Mouse (Mus musculus) skeletal muscle tissue, postnatal 0 days (tissue): ENCODE data around the gene Grin1. TPM values are rescaled to one million over a fixed set of nuclear protein-coding genes. Genes with fewer than 3 reads are reported as not detected.

Experiments used
- polyA plus RNA-seq: library from polyadenylated mRNA; unstranded; fragments of >200 nt; fragmentation: Nextera tagmentation; extraction: Ambion mirVana; gene quantifications from 2 replicates; pipeline ENCODE4 v1.2.1, GENCODE M21; 2015

Grin1 gene
- not detected in 2 replicates for polyA plus RNA-seq

DNA sequence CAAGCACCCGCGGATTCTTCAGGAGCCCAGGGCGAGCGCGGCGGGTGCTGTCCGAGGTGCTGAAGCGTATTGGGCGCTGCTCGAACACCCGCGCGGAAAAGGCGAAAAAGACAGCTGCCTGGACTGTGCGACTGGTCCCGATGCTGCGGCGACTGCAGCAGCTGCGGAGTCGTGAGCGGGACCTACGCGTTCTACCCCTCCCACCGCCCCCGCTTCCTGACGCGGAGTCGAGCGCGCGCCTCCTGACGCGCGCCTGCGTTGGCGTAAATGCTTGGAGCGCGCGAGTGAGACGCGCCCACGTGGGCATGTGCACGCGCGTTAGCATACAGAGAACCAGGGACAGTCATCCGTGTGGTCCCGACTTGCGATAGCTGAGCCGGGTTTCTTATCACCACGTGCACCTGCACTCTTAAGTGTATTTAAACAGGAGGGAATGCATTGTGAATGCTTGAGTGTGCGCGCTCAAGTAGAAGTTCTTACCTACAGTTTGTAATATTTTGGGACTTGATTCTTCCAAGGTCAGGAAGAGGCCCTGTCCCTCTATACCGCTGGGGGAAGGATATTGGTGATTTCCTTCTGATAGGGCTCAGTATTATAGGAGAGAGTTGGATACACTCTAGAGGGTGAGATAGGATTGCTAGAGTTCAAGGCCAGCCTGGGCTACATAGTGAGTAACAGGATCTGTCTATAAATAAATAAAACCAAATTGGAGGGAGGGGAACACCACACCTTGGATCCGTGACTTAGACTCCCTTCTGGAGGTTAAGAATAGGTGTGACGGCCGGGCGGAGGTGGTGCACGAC is at the start of gene Grin1:
Gene Grin1 (minus strand): TSS at position 217 of the 803 bp plus-strand sequence.

GRCm38 (mm10) chr2:25365091-25365761 is 46.2 kb upstream of the Grin1 start, which contains the start of gene Uap1l1:
Gene Uap1l1 (minus strand): TSS chr2:25365682.

DNA sequence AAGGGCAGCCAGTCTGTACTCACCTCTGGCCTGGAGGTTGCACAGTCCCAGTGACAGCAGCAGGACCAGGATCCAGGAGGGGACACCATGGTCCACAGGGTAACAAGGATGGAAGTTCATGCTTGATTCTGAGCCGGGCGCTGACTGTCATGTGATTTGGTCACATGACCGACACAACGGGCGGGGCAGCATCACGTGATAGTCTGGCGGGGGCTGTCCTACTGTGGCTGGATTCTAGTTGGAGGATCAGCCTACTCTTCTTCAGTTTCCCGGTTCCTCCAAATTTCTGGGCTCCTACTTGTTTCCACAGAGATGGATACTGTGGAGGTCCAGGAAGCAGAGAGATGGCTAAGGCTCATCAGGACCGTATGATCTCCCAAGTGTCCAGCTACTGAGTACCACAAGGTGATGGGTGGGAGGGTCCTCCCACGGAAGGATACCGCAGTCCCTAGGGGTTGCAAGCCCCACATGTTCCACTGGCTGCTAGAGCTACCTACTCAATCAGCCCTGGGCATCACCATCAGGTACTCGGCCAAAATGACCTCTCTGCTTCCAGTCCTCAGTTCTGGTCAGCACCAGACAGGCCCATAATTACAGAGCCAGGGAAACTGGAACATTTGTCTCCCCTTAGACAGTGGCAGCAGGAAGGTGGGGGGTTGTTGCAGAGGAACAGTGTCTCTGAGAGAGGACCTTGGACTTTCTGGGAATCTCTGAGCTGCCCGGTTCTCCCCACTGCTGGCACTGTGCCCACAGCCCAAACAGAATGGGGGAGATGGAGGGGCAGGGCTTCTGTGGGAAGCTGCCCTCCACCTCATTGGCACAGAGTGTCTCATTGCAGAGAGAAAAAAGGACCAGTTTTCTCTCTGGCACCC is 37.5 kb upstream of the Grin1 start, which contains the start of gene Dpp7:
Gene Dpp7 (minus strand): TSS at position 152 of the 872 bp plus-strand sequence.

DNA sequence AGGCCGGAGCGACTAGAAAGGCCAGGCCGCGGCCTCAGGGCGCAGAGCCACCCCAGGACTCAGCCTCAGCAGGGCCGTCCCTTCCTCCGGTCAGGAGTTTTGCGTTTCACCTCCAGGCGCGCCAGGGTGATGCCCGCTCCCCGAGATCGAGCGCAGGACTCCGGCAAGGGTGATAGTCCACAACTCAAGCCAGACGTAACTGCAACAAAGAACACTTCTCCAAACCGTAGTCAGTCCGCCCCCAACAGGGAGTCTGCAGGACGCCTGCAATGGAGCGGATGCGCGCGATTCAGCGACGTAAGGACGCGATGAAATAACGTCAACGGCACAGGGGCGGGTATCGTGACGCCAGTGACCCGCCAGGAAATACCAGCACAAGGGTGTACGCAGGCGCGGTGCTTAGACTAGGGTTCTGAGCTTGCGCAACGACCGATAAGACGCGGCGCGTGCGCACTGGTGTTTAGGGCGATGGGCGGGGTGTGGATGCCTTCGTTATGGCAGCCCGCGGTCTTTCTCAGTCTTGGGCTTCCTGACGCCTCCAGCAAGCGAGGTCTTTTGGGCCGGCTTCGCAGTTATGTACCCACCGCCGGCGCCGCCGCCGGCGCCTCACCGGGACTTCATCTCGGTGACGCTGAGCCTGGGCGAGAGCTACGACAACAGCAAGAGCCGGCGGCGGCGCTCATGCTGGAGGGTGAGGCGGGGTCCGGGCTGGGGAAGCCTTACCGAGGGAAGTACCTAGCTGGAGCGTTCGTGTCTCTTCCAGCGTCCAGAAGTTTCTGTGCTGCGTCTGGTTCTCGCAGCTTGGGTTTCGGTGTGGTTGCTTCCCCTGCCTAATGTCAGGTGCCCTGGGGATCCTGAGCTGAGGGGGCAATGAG is 13.5 kb upstream of the Grin1 start, which contains the start of gene Man1b1:
Gene Man1b1 (plus strand): TSS at position 53 of the 875 bp plus-strand sequence.

GRCm38 (mm10) chr2:25289651-25290050 is 29.3 kb downstream of the Grin1 start, which contains the start of gene Lrrc26:
Gene Lrrc26 (plus strand): TSS chr2:25289915.

DNA sequence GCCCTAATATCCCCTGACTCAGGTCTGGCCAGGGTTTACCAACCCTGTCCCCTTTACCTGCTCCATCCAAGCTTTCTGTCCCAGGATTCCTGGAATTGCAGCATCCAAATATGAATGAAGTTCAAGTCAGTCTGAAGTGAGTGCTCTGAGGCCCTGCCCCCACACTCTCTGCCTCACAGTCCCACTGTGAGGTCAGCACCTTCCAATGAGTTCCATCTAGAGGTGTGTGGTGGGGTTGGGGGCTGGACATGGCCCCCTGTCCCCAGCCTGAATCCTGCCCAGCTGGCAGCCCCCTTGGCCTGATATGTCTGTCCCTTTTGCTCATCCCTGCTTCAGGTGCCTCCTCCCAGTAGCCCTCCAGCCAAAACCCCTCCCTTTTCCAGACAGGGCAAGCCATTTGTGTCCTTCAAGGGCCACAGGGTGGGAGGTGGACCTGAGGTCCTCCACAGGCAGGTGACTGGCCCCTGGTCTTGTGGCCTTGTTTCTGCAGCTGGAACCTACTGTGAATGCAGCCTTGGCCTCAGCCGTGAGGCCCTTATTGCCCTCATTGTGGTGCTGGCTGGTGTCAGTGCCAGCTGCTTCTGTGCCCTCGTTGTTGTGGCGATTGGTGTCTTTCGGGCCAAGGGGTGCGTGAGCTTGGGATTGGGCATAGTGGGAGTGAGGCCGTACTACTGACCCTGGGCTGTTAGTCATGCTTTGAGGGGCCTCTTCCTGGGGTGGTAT is 30.9 kb downstream of the Grin1 start, which contains the start of gene Tmem210:
Gene Tmem210 (plus strand): TSS at position 219 of the 723 bp plus-strand sequence.

DNA sequence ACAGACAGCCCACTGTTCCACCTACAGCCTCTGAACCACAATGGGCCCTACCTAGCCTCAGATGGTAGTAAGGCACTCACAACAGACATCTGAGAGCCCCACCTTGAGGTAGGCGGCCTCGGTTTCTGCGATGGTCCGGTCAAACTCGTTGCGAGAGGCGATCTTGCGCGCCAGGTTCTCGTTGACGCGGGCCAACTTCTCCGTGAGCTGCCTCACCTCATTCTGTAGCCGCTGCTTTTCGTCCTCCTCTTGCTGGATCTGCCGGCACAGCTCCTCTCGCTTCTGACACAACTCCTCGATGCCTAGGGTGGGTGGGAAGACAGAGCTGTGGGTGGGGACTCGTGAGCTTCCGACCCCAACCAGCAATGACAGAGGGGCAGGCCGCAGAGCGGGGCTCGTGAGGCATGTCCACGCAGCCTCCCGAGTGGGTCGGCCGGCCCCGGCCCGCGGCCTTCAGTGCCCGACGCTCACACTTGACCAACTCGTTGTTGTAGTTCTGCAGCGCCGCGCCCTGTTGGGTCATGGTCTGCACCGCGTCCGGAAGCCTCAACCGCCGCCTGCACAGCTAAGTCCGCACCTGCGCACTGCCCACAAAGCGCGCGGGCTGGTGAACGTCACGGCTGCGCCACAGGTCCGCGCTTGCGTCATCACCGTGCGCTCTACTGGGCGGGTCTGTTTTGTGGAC is 47.0 kb downstream of the Grin1 start, which contains the start of the genes Ssna1 and Anapc2:
Gene Ssna1 (minus strand): TSS at position 612 of the 685 bp plus-strand sequence.
Gene Anapc2 (plus strand): TSS at position 652 of the 685 bp plus-strand sequence.

GRCm38 (mm10) chr2:25262291-25262767 is 56.7 kb downstream of the Grin1 start, which contains the start of gene Tprn:
Gene Tprn (plus strand): TSS chr2:25262618.

DNA sequence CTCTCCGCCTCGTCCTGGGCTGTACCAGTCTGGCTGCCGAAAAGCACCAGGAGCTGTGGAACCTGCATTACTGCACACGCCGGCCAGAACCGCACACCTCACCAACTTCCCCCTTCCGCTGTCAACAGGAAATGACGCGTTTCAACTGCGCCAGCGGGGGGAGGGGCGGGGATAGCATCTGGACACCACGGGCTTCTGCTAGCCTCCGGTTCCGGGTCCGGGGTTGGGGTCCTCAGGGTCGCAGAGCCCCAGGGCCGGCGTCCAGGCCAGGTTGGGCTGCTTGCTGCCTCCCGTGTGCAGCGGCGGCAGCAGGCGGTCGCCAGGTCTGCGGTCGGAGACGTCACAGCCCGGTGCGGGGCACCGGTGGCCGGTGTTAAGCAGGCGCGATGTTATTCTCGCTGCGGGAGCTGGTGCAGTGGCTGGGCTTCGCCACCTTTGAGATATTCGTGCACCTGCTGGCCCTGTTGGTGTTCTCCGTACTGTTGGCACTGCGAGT is 63.7 kb downstream of the Grin1 start, which contains the start of gene Tmem203:
Gene Tmem203 (plus strand): TSS at position 156 of the 496 bp plus-strand sequence.

GRCm38 (mm10) chr2:25246183-25247072 is 72.6 kb downstream of the Grin1 start, which contains the start of gene AL732309.1:
Gene AL732309.1 (minus strand): TSS chr2:25246863.

GRCm38 (mm10) chr2:25242101-25242506 is 76.9 kb downstream of the Grin1 start, which contains the start of the genes Rnf208 and Cysrt1:
Gene Rnf208 (plus strand): TSS chr2:25242255.
Gene Cysrt1 (minus strand): TSS chr2:25242452.

Other genes with a start within 250 kb of the Grin1 start
- not detected in 2 replicates for gene Entpd8, start 238.9 kb downstream of the Grin1 start, polyA plus RNA-seq
- 0.17 TPM in 1 of 2 replicates, not detected in the other for gene Noxa1, start 224.0 kb downstream of the Grin1 start, polyA plus RNA-seq
- 9.5 and 13.8 TPM in 2 replicates for gene Nrarp, start 138.4 kb downstream of the Grin1 start, polyA plus RNA-seq
- 2.5 and 3.6 TPM in 2 replicates for gene Tor4a, start 122.3 kb downstream of the Grin1 start, polyA plus RNA-seq
- 42.2 and 43.2 TPM in 2 replicates for gene Nelfb, start 107.7 kb downstream of the Grin1 start, polyA plus RNA-seq
- gene Stpg3, start 104.5 kb downstream of the Grin1 start, polyA plus RNA-seq: not detected in 2 replicates
- gene Fam166a, start 100.4 kb downstream of the Grin1 start, polyA plus RNA-seq: 0.19 TPM in 1 of 2 replicates, not detected in the other
- gene Tubb4b, start 94.5 kb downstream of the Grin1 start, polyA plus RNA-seq: 141 and 191 TPM in 2 replicates
- gene Slc34a3, start 84.8 kb downstream of the Grin1 start, polyA plus RNA-seq: not detected in 2 replicates
- not detected in 2 replicates for gene Rnf224, start 82.4 kb downstream of the Grin1 start, polyA plus RNA-seq
- gene Rnf208, start 76.9 kb downstream of the Grin1 start, polyA plus RNA-seq: 0.50 and 1.5 TPM in 2 replicates
- gene Cysrt1, start 76.7 kb downstream of the Grin1 start, polyA plus RNA-seq: 8.6 TPM in 1 of 2 replicates, not detected in the other
- 1.2 and 2.0 TPM in 2 replicates for gene AL732309.1, start 72.3 kb downstream of the Grin1 start, polyA plus RNA-seq
- 27.2 and 29.6 TPM in 2 replicates for gene Tmem203, start 63.7 kb downstream of the Grin1 start, polyA plus RNA-seq
- gene Tprn, start 56.6 kb downstream of the Grin1 start, polyA plus RNA-seq: 3.0 and 3.9 TPM in 2 replicates
- 102 and 122 TPM in 2 replicates for gene Ssna1, start 46.7 kb downstream of the Grin1 start, polyA plus RNA-seq
- 51.7 and 54.8 TPM in 2 replicates for gene Anapc2, start 46.7 kb downstream of the Grin1 start, polyA plus RNA-seq
- gene Tmem210, start 31.0 kb downstream of the Grin1 start, polyA plus RNA-seq: not detected in 2 replicates
- gene Lrrc26, start 29.3 kb downstream of the Grin1 start, polyA plus RNA-seq: 0.12 and 0.15 TPM in 2 replicates
- 29.6 and 33.0 TPM in 2 replicates for gene Man1b1, start 13.2 kb upstream of the Grin1 start, polyA plus RNA-seq
- 8.7 and 10.9 TPM in 2 replicates for gene Dpp7, start 37.2 kb upstream of the Grin1 start, polyA plus RNA-seq
- gene Uap1l1, start 46.5 kb upstream of the Grin1 start, polyA plus RNA-seq: 12.4 and 16.8 TPM in 2 replicates
- gene Sapcd2, start 53.1 kb upstream of the Grin1 start, polyA plus RNA-seq: 5.8 and 6.4 TPM in 2 replicates
- gene Entpd2, start 76.7 kb upstream of the Grin1 start, polyA plus RNA-seq: 30.8 and 32.7 TPM in 2 replicates
- gene Npdc1, start 80.2 kb upstream of the Grin1 start, polyA plus RNA-seq: 19.3 and 28.5 TPM in 2 replicates
- gene Fut7, start 104.1 kb upstream of the Grin1 start, polyA plus RNA-seq: 0.06 TPM in 1 of 2 replicates, not detected in the other
- gene Abca2, start 109.5 kb upstream of the Grin1 start, polyA plus RNA-seq: 1.2 and 1.6 TPM in 2 replicates
- 1.0 and 6.2 TPM in 2 replicates for gene Clic3, start 137.7 kb upstream of the Grin1 start, polyA plus RNA-seq
- 56.6 and 62.1 TPM in 2 replicates for gene Paxx, start 141.9 kb upstream of the Grin1 start, polyA plus RNA-seq
- gene Ptgds, start 150.9 kb upstream of the Grin1 start, polyA plus RNA-seq: 11.8 and 13.3 TPM in 2 replicates
- not detected in 2 replicates for gene Lcn12, start 174.7 kb upstream of the Grin1 start, polyA plus RNA-seq
- gene Fbxw5, start 181.6 kb upstream of the Grin1 start, polyA plus RNA-seq: 56.1 and 56.8 TPM in 2 replicates
- gene C8g, start 182.5 kb upstream of the Grin1 start, polyA plus RNA-seq: 2.9 and 4.1 TPM in 2 replicates
- gene Traf2, start 227.8 kb upstream of the Grin1 start, polyA plus RNA-seq: 13.9 and 15.5 TPM in 2 replicates
- gene Edf1, start 238.7 kb upstream of the Grin1 start, polyA plus RNA-seq: 314 and 359 TPM in 2 replicates